Mouse (Mus musculus): Measurements from ENCODE around the gene Nrg3. TPM values are rescaled to one million over a fixed set of nuclear protein-coding genes. Genes with fewer than 3 reads are reported as not detected.

Nrg3 gene
- not detected in 2 replicates for polyA plus RNA-seq (2014; fragmentation: Nextera tagmentation; extraction: Ambion mirVana)

- H3K4me1 ChIP-seq (ENCODE audit: control insufficient read depth, insufficient read depth, low read length): 0 out of 2 replicates have a peak, but pooled peaks cover 2% of the 10 kb centered on the region
- peak; percentile 79 for ATAC-seq (ENCODE audit: insufficient number of reproducible peaks, low FRiP score, low TSS enrichment, low read depth)
- H3K36me3 ChIP-seq (ENCODE audit: control insufficient read depth, insufficient read depth, low read length): no peaks in the 10 kb centered on the region
- peak within 1 kb of the TSS; percentile 79 for H3K4me2 ChIP-seq (ENCODE audit: low read depth, severe bottlenecking)
- DNase-seq (ENCODE audit: low spot score): peak; percentile 71
- H3K4me3 ChIP-seq (ENCODE audit: low read depth, low read length): peak within 1 kb of the TSS; percentile 35
- WGBS: under 1% methylated on average over 74 of the region's 121 CpGs
- H3K27me3 ChIP-seq (ENCODE audit: control insufficient read depth, insufficient read depth, low read length): peaks cover 55% of the 10 kb centered on the region
- H3K9me3 ChIP-seq (ENCODE audit: control insufficient read depth, low read length): no peaks in the 10 kb centered on the region
- 0 out of 2 replicates have a peak within 1 kb of the TSS, but pooled peaks have one; percentile 37 for H3K9ac ChIP-seq (ENCODE audit: low read length)
- H3K27ac ChIP-seq (replicated peaks; ENCODE audit: low read depth, low read length): no peak within 1 kb of the TSS
Observed at GRCm38 (mm10) chr14:39472790-39473761, at the start of gene Nrg3. Nrg3 (minus strand) TSS chr14:39473088.

DNA sequence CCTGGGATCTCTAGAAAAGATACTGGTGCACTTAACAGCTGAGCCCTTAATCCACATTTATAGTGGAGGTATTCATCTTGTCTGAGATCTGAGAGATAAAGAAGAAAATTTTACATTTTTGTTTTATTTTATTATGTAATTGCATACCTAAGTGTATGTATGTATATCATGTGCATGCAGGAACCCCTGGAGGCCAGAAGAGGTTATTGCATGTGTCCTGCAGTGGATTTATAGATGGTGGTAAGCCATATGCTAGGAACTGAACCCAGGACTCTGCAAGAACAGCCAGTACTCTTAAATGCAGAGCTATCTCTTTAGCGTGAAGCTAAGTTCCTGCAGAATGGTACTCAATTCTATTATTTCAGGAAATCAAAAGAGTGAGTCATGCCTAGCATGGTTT lies 36.1 kb upstream of the Nrg3 start:
- ATAC-seq (ENCODE audit: insufficient number of reproducible peaks, low FRiP score, low TSS enrichment, low read depth) (no peak), DNase-seq (ENCODE audit: low spot score) (no peak)
- H3K4me3 ChIP-seq (ENCODE audit: low read depth, low read length): no peak overlapping the region
- 79% methylated on average over 1 of the region's 1 CpGs for WGBS
- no peaks in the 10 kb centered on the region for H3K27me3 ChIP-seq (ENCODE audit: control insufficient read depth, insufficient read depth, low read length)
- no peak overlapping the region for H3K4me2 ChIP-seq (ENCODE audit: low read depth, severe bottlenecking)
- no peaks in the 10 kb centered on the region for H3K36me3 ChIP-seq (ENCODE audit: control insufficient read depth, insufficient read depth, low read length)
- no peak overlapping the region for H3K9ac ChIP-seq (ENCODE audit: low read length)
- H3K9me3 ChIP-seq (ENCODE audit: control insufficient read depth, low read length): no peaks in the 10 kb centered on the region
- H3K4me1 ChIP-seq (ENCODE audit: control insufficient read depth, insufficient read depth, low read length): no peaks in the 10 kb centered on the region
- H3K27ac ChIP-seq (replicated peaks; ENCODE audit: low read depth, low read length): no peak overlapping the region

DNA sequence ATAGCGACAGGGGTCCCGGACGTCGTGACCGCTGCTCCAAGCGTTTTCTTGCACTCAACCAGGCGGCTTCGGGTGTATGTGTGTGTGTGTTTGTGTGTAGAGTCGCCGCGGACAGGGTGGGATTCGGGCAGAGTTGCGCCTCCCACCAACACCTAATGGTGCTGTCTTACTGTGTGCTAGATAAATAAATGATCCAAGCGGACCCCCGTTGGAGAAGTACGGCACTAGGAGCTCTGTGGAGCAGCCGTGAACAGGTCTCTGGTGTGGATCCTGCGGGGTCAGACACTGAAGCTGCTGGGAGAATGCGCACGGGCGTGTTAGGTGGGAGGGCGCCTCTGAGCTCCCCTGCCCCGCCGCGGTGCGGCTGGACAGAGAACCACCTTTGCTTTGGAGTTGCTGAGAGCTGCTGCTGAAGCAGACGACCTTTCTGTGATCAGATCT lies 903 bp upstream of the Nrg3 start:
- H3K27me3 ChIP-seq (ENCODE audit: control insufficient read depth, insufficient read depth, low read length): peaks cover 55% of the 10 kb centered on the region
- H3K4me2 ChIP-seq (ENCODE audit: low read depth, severe bottlenecking): peak overlapping the region; percentile 79; the same call in 1 of the 2 replicates
- no peaks in the 10 kb centered on the region for H3K9me3 ChIP-seq (ENCODE audit: control insufficient read depth, low read length)
- H3K4me1 ChIP-seq (ENCODE audit: control insufficient read depth, insufficient read depth, low read length): 0 out of 2 replicates have a peak, but pooled peaks cover 2% of the 10 kb centered on the region
- H3K36me3 ChIP-seq (ENCODE audit: control insufficient read depth, insufficient read depth, low read length): no peaks in the 10 kb centered on the region
- 2% methylated on average over 27 of the region's 27 CpGs for WGBS
- DNase-seq (ENCODE audit: low spot score) (peak; percentile 29), ATAC-seq (ENCODE audit: insufficient number of reproducible peaks, low FRiP score, low TSS enrichment, low read depth) (peak; percentile 19; the same call in 1 of the 2 replicates)
- no peak overlapping the region for H3K27ac ChIP-seq (replicated peaks; ENCODE audit: low read depth, low read length)
- H3K9ac ChIP-seq (ENCODE audit: low read length): no peak overlapping the region
- H3K4me3 ChIP-seq (ENCODE audit: low read depth, low read length): peak overlapping the region; percentile 35

- 0 out of 2 replicates have a peak, but pooled peaks have one; percentile 51 for ATAC-seq (ENCODE audit: insufficient number of reproducible peaks, low FRiP score, low TSS enrichment, low read depth)
- peaks cover 55% of the 10 kb centered on the region for H3K27me3 ChIP-seq (ENCODE audit: control insufficient read depth, insufficient read depth, low read length)
- H3K27ac ChIP-seq (replicated peaks; ENCODE audit: low read depth, low read length): no peak overlapping the region
- H3K4me2 ChIP-seq (ENCODE audit: low read depth, severe bottlenecking): peak overlapping the region; percentile 79
- H3K4me1 ChIP-seq (ENCODE audit: control insufficient read depth, insufficient read depth, low read length): 0 out of 2 replicates have a peak, but pooled peaks cover 2% of the 10 kb centered on the region
- H3K9me3 ChIP-seq (ENCODE audit: control insufficient read depth, low read length): no peaks in the 10 kb centered on the region
- H3K4me3 ChIP-seq (ENCODE audit: low read depth, low read length): peak overlapping the region; percentile 35
- H3K9ac ChIP-seq (ENCODE audit: low read length): 0 out of 2 replicates have a peak overlapping the region, but pooled peaks have one; percentile 37
- 4% methylated on average over 49 of the region's 56 CpGs for WGBS
- DNase-seq (ENCODE audit: low spot score): peak; percentile 31
- H3K36me3 ChIP-seq (ENCODE audit: control insufficient read depth, insufficient read depth, low read length): no peaks in the 10 kb centered on the region
Observed at GRCm38 (mm10) chr14:39472146-39472751, 639 bp downstream of the Nrg3 start.

GRCm38 (mm10) chr14:39471236-39471981 lies 1.5 kb downstream of the Nrg3 start:
- H3K27me3 ChIP-seq (ENCODE audit: control insufficient read depth, insufficient read depth, low read length): peaks cover 55% of the 10 kb centered on the region
- no peaks in the 10 kb centered on the region for H3K9me3 ChIP-seq (ENCODE audit: control insufficient read depth, low read length)
- no peaks in the 10 kb centered on the region for H3K36me3 ChIP-seq (ENCODE audit: control insufficient read depth, insufficient read depth, low read length)
- no peak overlapping the region for H3K4me3 ChIP-seq (ENCODE audit: low read depth, low read length)
- DNase-seq (ENCODE audit: low spot score): no peak
- 0 out of 2 replicates have a peak, but pooled peaks cover 2% of the 10 kb centered on the region for H3K4me1 ChIP-seq (ENCODE audit: control insufficient read depth, insufficient read depth, low read length)
- no peak overlapping the region for H3K9ac ChIP-seq (ENCODE audit: low read length)
- H3K4me2 ChIP-seq (ENCODE audit: low read depth, severe bottlenecking): no peak overlapping the region
- no peak overlapping the region for H3K27ac ChIP-seq (replicated peaks; ENCODE audit: low read depth, low read length)
- whole genome bisulfite sequencing: 4% methylated on average over 12 of the region's 12 CpGs
- no peak for ATAC-seq (ENCODE audit: insufficient number of reproducible peaks, low FRiP score, low TSS enrichment, low read depth)

- ATAC-seq (ENCODE audit: insufficient number of reproducible peaks, low FRiP score, low TSS enrichment, low read depth): no peak
- Histone ChIP-seq H3K9me3 (ENCODE audit: control insufficient read depth, low read length) (no peaks in the 10 kb centered on the region), H3K36me3 (ENCODE audit: control insufficient read depth, insufficient read depth, low read length) (no peaks in the 10 kb centered on the region), H3K4me1 (ENCODE audit: control insufficient read depth, insufficient read depth, low read length) (no peaks in the 10 kb centered on the region), H3K27ac (replicated peaks; ENCODE audit: low read depth, low read length) (no peak overlapping the region), H3K9ac (ENCODE audit: low read length) (no peak overlapping the region), H3K4me3 (ENCODE audit: low read depth, low read length) (no peak overlapping the region), H3K4me2 (ENCODE audit: low read depth, severe bottlenecking) (no peak overlapping the region), H3K27me3 (ENCODE audit: control insufficient read depth, insufficient read depth, low read length) (no peaks in the 10 kb centered on the region)
- WGBS: 85% methylated on average over 1 of the region's 1 CpGs
- no peak for DNase-seq (ENCODE audit: low spot score)
Observed at GRCm38 (mm10) chr14:39445501-39445900, 27.4 kb downstream of the Nrg3 start.

DNA sequence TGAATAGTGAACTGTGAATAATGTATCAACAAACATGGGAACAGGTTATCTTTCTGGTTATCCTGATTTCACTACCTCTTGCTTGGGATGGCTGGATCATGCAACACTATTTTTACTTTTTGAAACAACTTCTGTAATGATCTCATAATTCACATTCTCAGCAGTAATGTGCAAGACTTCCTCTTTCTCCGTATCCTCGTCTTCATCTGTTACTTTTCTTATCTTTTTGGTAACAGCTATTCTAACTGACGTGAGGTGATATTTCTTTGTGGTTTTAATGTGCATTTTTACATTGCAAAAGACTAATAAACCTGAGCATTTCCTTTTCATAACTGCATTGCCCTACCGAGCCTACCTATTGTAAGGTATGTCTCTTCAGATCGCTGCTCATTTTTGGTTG lies 44.4 kb downstream of the Nrg3 start:
- Histone ChIP-seq H3K36me3 (ENCODE audit: control insufficient read depth, insufficient read depth, low read length) (no peaks in the 10 kb centered on the region), H3K9me3 (ENCODE audit: control insufficient read depth, low read length) (no peaks in the 10 kb centered on the region), H3K9ac (ENCODE audit: low read length) (no peak overlapping the region), H3K4me1 (ENCODE audit: control insufficient read depth, insufficient read depth, low read length) (no peaks in the 10 kb centered on the region), H3K27ac (replicated peaks; ENCODE audit: low read depth, low read length) (no peak overlapping the region), H3K4me2 (ENCODE audit: low read depth, severe bottlenecking) (no peak overlapping the region), H3K27me3 (ENCODE audit: control insufficient read depth, insufficient read depth, low read length) (no peaks in the 10 kb centered on the region), H3K4me3 (ENCODE audit: low read depth, low read length) (no peak overlapping the region)
- no peak for ATAC-seq (ENCODE audit: insufficient number of reproducible peaks, low FRiP score, low TSS enrichment, low read depth)
- DNase-seq (ENCODE audit: low spot score): no peak
- WGBS: 89% methylated on average over 5 of the region's 5 CpGs

DNA sequence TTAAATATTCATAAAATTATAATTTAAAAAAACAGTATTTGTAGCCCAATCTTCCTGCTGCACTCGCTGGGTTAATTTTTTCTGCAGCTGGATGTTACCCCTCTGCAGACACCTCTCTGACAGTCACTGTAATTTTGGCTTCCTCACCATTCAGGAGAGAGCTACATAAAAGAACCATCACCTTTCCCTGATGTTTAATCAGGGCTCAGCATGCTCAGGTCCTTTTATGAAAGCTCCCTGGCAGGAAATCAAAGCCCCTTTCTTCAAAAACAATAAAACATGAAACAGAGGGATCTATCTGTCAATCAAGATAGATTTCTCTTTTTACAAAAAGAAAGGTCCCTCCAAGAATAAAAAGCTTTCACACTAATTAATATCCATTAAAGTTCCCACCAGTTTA lies 51.0 kb downstream of the Nrg3 start:
- Histone ChIP-seq H3K27me3 (ENCODE audit: control insufficient read depth, insufficient read depth, low read length) (no peaks in the 10 kb centered on the region), H3K9ac (ENCODE audit: low read length) (no peak overlapping the region), H3K36me3 (ENCODE audit: control insufficient read depth, insufficient read depth, low read length) (no peaks in the 10 kb centered on the region), H3K4me1 (ENCODE audit: control insufficient read depth, insufficient read depth, low read length) (no peaks in the 10 kb centered on the region), H3K4me3 (ENCODE audit: low read depth, low read length) (no peak overlapping the region), H3K4me2 (ENCODE audit: low read depth, severe bottlenecking) (no peak overlapping the region), H3K27ac (replicated peaks; ENCODE audit: low read depth, low read length) (no peak overlapping the region), H3K9me3 (ENCODE audit: control insufficient read depth, low read length) (no peaks in the 10 kb centered on the region)
- WGBS: 67% methylated on average over 1 of the region's 1 CpGs
- no peak for ATAC-seq (ENCODE audit: insufficient number of reproducible peaks, low FRiP score, low TSS enrichment, low read depth)
- DNase-seq (ENCODE audit: low spot score): no peak
